Mouse (Mus musculus) MEL (cell line): Measurements from ENCODE around the gene Itgae.

Experiments used
- CTCF ChIP-seq, 3 experiments: IDR thresholded peaks in 2 of 3; conservative IDR thresholded peaks in 1 of 3; 2 replicates each; pipeline ENCODE4 v1.5.1; 2011 to 2012; ENCODE audit warnings: low read length in 3 of 3, low read depth in 2 of 3, mild to moderate bottlenecking in 2 of 3, improper control_type of control experiment in 1 of 3, inconsistent platforms in 1 of 3, mixed read lengths in 1 of 3, moderate library complexity in 1 of 3; ENCODE audit not compliant: control insufficient read depth in 1 of 3, insufficient read depth in 1 of 3, poor library complexity in 1 of 3, severe bottlenecking in 1 of 3
- ELF1 ChIP-seq: IDR thresholded peaks from 2 replicates; pipeline ENCODE4 v1.6.1; 2014; ENCODE audit warnings: low read depth, mild to moderate bottlenecking, inconsistent platforms, low read length, improper control_type of control experiment, moderate library complexity
- EP300 ChIP-seq, 2 experiments: IDR thresholded peaks; 2 replicates each; pipeline ENCODE4 v1.6.1; 2011; ENCODE audit warnings: improper control_type of control experiment in 2 of 2, low read length in 2 of 2, low read depth in 1 of 2, mild to moderate bottlenecking in 1 of 2
- POLR2A ChIP-seq, 2 experiments: IDR thresholded peaks; 2 replicates each; pipeline ENCODE4 v1.6.1; 2011 to 2012; ENCODE audit warnings: low read length in 2 of 2, mild to moderate bottlenecking in 2 of 2, control low read depth in 1 of 2, improper control_type of control experiment in 1 of 2, low read depth in 1 of 2, moderate library complexity in 1 of 2; ENCODE audit not compliant: control insufficient read depth in 1 of 2, insufficient read depth in 1 of 2, poor library complexity in 1 of 2

- TF ChIP-seq CTCF (IDR thresholded peaks at IDR 0.05 in 2 of 3, conservative IDR thresholded peaks at IDR 0.05 in 1 of 3; ENCODE audit: control insufficient read depth in 1 of 3, insufficient read depth in 1 of 3, low read depth in 2 of 3, low read length in 3 of 3, poor library complexity in 1 of 3, severe bottlenecking in 1 of 3) (peak; percentile 70 to 81 (median 81)), EP300 (IDR thresholded peaks at IDR 0.05; ENCODE audit: low read depth in 1 of 2, low read length in 2 of 2) (no peak), POLR2A (IDR thresholded peaks at IDR 0.05; ENCODE audit: control insufficient read depth in 1 of 2, insufficient read depth in 1 of 2, low read depth in 1 of 2, low read length in 2 of 2, poor library complexity in 1 of 2) (no peak), ELF1 (0 out of 2 replicates have a peak, but pooled peaks have one; percentile 15)
These were observed 78.8 kb downstream of the Itgae start for GRCm38 (mm10) chr11:73169231-73169630.
